Mouse (Mus musculus): ENCODE measurements around the gene Elmo1. TPM values are rescaled to one million over a fixed set of nuclear protein-coding genes. Genes with fewer than 3 reads are reported as not detected.

The Elmo1 gene
- total RNA-seq, 2 experiments from 2014 or later, result 27.9 to 28.3 TPM

DNA sequence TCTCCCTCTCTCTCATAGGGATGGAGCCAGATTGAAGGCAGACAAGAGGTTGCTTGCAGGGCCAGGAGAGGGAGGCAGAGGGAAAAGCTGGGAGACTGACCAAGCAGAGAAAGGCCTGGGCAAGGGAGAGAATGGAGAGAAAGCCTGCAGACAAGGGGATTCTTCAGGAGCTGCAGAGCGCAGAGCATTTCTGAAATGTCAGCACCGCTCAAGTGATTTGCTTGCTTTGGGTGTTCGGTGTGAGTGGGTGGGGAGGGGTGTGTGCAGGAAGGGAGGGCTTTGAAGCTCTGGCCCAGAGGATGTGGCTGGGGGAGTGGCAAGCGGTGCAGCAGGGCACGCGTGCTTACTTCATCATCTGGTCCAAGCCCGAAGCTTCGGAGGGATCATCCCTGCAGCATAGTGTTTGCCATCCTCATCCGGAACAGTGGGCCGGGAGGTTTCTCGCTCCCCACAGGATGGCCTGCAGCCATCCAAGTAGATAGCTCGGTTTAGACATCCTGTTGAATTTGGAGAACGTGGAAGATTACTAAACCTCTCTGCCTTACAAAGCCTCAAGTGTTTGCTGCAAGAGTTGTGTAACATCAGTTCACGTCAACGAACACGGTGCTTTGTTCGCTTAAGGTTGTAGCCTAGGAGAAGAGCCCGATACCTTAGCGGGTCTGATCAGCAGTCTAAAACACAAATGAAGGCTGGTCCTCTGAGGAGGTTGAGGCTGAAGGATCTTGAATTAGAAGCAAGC lies 3.1 kb downstream of the Elmo1 start:
- DNase-seq (ENCODE audit: low spot score in 2 of 2), result no peak

DNA sequence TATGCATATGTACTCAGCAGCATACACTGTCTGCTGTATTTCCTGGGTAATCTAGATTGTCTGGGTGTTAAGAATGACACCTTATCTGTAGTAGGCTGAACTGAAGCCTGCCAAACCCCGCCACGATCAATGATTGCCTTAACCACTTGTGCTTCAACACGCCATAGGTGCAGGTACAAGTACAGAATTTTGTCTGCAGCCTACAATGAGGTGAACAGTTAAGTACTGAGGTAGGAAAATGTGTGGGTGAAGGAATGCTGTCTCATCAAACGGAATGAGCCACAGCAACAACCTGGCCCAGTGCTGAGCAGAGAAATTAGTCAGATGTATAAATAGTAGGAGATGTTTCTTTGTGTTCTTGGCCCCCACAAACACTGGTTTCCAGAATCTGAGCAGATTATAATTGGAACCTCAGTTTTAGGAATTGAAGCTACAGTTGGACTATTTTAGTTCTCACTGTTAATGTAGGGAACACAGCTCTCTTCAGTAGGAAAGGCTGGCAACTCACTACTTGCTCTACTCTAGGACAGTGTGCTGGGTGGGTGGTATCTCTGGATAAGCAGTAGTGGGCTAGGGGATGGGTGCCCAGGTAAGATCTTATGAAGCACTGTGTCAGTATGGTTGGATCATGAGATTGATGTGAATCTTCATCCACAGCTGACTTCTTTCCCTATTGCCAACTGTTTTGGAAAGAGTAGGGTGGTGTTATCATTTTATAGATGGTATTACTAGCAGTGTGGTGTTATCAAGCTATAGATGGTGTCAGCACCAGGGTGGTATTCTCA lies 4.7 kb downstream of the Elmo1 start:
- DNase-seq (ENCODE audit: low spot score in 2 of 2), result no peak

- DNase-seq (ENCODE audit: low spot score in 2 of 2), result no peak
Measured at GRCm38 (mm10) chr13:20097006-20097617, 6.7 kb downstream of the Elmo1 start.

- no peak for DNase-seq (ENCODE audit: low spot score in 2 of 2)
Measured at GRCm38 (mm10) chr13:20097934-20098593, 7.7 kb downstream of the Elmo1 start.

GRCm38 (mm10) chr13:20098594-20098965 lies 8.2 kb downstream of the Elmo1 start:
- no peak for DNase-seq (ENCODE audit: low spot score in 2 of 2)

DNA sequence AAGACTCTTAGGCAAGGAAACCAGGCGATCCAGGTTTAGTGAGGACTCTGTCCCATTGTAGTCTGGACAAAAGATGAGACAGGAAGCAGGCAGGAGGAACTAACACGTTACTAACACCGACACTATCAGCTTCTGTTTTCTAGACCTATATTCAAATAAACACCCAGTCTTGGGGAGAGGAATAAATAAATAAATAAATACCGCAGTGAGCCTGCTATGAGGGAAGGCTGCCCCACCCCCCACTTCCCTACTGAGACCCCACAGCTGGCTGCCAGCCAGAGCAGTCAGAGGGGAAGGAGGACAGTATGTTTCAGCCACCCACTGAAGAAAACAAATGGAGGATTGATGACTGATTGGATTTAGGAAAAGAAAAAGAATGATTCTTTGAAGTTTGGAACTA lies 9.2 kb downstream of the Elmo1 start:
- no peak for DNase-seq (ENCODE audit: low spot score in 2 of 2)

DNA sequence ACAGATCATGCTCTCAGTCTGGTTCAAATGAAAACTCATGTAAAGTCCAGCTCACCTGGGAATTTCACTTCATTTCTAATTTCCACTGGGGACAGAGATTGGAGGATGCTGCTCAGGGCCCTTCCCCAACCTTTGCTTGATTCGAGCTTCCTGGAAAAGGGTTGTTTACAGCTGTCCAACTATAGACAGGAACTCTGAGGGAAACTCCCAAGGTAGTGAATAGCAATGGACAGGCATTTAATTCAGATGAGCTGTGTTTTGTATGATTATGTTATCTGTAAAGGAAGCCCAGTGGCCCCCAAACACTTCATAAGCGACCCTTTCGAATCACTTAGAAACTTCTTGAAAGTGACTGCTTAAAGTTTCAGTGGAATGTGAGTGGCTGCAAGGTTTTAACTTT lies 10.0 kb downstream of the Elmo1 start:
- no peak for DNase-seq (ENCODE audit: low spot score in 2 of 2)

- no peak for DNase-seq (ENCODE audit: low spot score in 2 of 2)
Measured at GRCm38 (mm10) chr13:20101691-20102090, 11.3 kb downstream of the Elmo1 start.

DNA sequence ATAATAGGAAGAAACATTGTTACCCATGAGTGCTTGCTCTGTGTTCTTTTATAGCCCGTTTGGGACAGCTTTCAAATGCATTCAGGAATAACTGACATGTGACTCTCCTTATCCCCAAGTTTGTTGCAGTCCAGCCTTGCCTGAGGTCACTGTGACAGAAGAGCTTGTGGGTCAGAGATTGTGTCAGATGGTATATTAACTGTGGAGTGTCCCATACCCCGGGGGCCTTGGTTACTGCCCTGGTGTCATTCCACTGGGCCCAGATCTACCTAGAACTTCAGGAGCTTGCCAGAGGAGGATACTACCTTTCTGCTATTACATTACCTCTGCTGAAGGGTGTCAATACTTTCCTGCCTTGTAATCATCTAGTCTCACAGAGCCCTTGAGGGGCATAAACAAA lies 14.4 kb downstream of the Elmo1 start:
- DNase-seq (ENCODE audit: low spot score in 2 of 2), result no peak

- no peak for DNase-seq (ENCODE audit: low spot score in 2 of 2)
Measured at GRCm38 (mm10) chr13:20105996-20106395, 15.6 kb downstream of the Elmo1 start.

GRCm38 (mm10) chr13:20107953-20108498 lies 17.6 kb downstream of the Elmo1 start:
- no peak for DNase-seq (ENCODE audit: low spot score in 2 of 2)

GRCm38 (mm10) chr13:20108956-20109355 lies 18.6 kb downstream of the Elmo1 start:
- DNase-seq (ENCODE audit: low spot score in 2 of 2), result no peak

DNA sequence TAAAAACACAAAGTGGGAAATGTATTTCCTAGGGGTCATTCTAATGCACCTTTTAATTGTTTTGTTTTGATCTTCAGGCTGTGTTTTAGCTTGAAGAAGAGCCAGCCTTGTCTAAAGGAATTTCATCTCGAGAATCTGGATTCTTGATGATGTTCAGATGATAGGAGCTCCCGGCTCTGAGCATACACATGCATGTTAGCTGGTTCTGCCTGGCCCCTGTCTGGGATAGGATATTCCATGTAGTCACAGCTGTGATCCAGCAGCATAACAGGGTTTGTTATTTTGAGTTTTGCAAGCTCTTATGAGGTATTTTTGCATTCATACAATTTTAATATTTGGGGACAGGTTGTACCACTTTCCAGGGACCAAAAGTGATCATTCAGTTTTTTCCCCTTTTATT lies 19.1 kb downstream of the Elmo1 start:
- DNase-seq (ENCODE audit: low spot score in 2 of 2), result no peak

DNA sequence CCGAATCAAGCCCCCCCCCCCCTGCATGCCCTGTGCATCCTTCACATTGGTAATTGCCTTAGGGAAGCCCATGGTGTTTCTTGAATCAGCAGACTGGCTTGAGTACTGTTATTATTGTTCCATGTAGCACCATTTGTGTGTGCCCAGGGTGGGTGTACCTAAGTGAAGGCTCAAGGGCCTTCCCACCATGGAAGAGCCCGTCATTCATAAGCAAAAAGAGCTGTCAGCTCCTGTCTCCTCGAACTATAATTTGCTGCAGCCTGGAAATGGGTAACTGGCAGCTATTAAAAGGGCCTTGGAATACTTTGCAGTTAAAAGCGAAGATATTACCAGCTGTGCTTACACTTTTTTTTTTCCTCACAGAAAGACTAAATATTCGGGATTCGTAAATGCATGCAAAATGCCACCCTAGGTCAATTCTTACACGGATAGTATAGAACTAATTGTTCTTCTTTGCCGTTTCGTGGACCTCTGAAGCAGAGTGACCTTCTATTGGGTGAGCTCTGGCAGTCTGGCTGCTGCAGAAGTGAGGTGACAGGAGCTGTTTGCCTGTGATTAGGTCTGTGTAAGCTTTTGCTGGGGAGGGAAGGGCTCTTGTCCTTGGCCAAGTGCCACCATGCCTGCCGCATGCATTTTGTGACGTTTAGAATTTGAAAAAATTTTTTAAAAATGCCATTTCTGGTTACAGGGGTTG lies 19.7 kb downstream of the Elmo1 start:
- no peak for DNase-seq (ENCODE audit: low spot score in 2 of 2)

- DNase-seq (ENCODE audit: low spot score in 2 of 2), result no peak
Measured at GRCm38 (mm10) chr13:20111256-20111800, 20.9 kb downstream of the Elmo1 start.

DNA sequence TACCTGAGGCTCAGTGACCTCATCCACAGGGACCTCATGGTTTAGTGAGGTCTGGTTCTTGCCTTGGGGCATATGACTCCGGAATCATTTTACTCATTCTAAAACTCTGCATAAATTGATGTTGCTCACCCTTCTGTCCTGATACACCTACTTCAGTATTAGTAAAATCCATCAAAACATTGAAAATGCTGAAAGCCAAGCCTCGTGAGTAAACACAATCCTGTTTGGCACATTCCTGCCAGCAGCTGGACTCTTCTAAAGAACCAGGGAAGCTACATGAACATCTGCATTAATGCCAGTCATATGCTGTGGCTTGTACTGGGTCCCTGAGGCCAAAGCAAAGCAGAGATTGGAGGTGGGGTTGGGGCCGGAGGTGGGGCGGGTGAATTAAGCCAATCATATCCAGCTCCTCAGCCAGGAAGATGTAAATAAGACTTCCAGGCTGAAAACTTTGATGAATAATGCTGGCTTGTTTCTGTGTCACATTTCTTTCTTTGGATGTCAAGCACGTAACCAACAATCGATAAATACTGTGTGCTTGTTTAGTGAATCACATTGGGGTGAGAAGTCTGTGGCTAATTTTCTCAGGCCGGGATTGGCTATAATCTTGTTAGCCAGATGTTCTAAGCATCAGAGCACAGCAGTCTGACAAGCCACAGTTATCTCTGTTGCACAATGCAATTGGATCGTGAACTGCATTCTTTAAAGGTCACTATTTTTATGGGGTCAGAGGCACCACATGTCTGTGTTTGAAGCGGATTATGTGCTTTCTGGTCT lies 24.9 kb downstream of the Elmo1 start:
- no peak for DNase-seq (ENCODE audit: low spot score in 2 of 2)

DNA sequence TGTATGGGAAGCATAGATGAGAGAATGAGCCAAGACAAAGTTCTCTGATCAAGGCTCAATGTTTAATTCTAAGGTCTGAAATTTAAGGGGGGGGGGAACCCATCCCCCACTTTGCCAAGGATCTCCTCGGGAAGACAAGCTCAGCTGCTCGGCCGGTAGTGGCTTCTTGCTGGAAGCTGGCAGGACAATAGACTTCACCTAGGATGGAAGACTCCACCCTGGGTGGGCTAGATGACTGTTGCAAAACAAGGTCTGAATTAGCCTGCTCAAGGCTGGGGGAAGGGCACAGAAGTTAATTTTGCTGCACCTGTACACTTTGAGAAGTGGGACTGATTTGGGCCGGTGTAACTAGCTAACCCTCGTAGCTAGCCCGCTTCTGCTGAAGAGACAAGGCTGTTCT lies 25.6 kb downstream of the Elmo1 start:
- no peak for DNase-seq (ENCODE audit: low spot score in 2 of 2)

GRCm38 (mm10) chr13:20116868-20117510 lies 26.6 kb downstream of the Elmo1 start:
- no peak for DNase-seq (ENCODE audit: low spot score in 2 of 2)

GRCm38 (mm10) chr13:20117691-20118090 lies 27.3 kb downstream of the Elmo1 start:
- DNase-seq (ENCODE audit: low spot score in 2 of 2), result no peak

Measured in layer of hippocampus, postnatal 10 days (tissue).